Comparison of ENCODE assay signal across 19 mouse cellular contexts in genomic region chrX:98248363-98248762, GRCm38 (mm10).
A peak's percentile ranks its signal among the peaks of the same experiment; 100 is the strongest.
DNase-seq lines count a peak whose midpoint lies in the region; ATAC-seq lines count a peak whose summit lies in the region.
"Had no signal": no experiment of that assay in that cellular context is flagged by ENCODE, and none has a peak within 500 bp of the region (broad histone marks: within the 10 kb centered on the region; RNA-seq: fewer than 3 reads in every experiment).

No protein-coding gene starts in this region.

- no peak for ATAC-seq in activated CD4-positive, CD25-positive, alpha-beta regulatory T cell, adult 4 months
- ATAC-seq: CD4-positive, CD25-positive, alpha-beta regulatory T cell, adult 4 months; forebrain, embryonic 14.5 days; forebrain, embryonic 16.5 days; Patski had no signal

- peak; percentile 60 for DNase-seq in 3T3-L1 (ENCODE audit: low read depth, low spot score)
- DNase-seq in Muller cell, postnatal 12 days (ENCODE audit: inconsistent ontology term): peak; percentile 29
- DNase-seq in fibroblast of lung, adult 2 months (ENCODE audit: low read depth): peak; percentile 37
- no peak for DNase-seq in gastrocnemius, postnatal 36 days
- DNase-seq in c-Kit-positive CD71-positive TER-119-positive erythroid progenitor cells, embryonic 14.5 days (ENCODE audit: low spot score): no peak
- DNase-seq in kidney, postnatal 25 days: no peak
- DNase-seq: adrenal gland, adult 2 months; adrenal gland, postnatal 10 days; adrenal gland, postnatal 25 days; cerebellum, adult 11-12 months; cerebellum, adult 2 months; cerebellum, adult 9-10 months; cerebellum, postnatal 10 days; cerebellum, postnatal 25 days had no signal

- intact Hi-C loops in gastrocnemius, postnatal 36 days (cut with DNase I): no loop called here

Comparison
In these comparisons a context has a peak if more than half of its experiments do, and no peak if none do; other contexts are left out.
1. DNase-seq: peak in 3T3-L1 (single experiment), Muller cell, postnatal 12 days (single experiment) and fibroblast of lung, adult 2 months (single experiment); none in gastrocnemius, postnatal 36 days (0 of 2), c-Kit-positive CD71-positive TER-119-positive erythroid progenitor cells, embryonic 14.5 days (single experiment) and kidney, postnatal 25 days (0 of 2).